Mouse (Mus musculus): ENCODE results near the gene Aldh3b1.
"Not testable (repeated sequence)": the region's sequence is repeated elsewhere in the genome, so short reads cannot be mapped to it uniquely, and the experiment has no call there.

Aldh3b1 gene

DNA sequence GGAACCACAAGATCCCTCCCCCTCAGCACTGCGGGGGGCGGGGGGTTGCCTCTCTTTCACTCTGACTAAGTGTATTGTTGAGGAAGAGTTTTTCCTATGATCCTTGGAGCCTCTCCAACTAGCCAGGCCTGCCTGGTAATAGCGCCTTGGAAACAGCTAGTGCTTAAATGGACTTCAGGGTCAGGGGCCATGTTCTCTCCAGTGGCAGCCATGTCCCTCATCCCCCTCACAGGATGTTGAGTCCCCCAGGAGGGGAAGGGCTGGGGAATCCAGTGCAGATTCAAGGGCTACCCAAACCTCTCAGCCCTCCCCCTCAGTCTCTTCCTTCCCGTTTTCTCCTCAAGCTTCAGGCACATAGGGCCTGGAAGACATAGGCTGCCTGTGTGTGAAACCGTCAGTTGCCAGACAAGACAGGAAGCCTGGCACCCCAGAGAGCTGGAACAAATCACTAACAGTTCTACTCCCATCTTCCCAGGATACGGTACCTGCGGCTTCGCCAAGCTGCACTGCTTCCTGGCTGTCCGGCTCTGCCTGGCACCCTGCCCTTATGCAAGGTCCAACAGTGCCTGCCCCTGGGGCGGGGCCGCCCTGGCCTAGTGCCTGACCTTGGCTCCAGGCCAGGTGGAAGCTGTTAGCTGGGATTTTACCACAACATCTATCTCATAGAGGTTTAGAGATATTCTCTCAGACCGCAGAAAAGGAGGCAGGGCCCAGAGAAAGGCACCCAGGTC is at the start of gene Aldh3b1:
TSS of gene Aldh3b1 (minus strand) at position 598 of the 731 bp plus-strand sequence.
- DNase-seq (ENCODE audit: low spot score): no peak

DNA sequence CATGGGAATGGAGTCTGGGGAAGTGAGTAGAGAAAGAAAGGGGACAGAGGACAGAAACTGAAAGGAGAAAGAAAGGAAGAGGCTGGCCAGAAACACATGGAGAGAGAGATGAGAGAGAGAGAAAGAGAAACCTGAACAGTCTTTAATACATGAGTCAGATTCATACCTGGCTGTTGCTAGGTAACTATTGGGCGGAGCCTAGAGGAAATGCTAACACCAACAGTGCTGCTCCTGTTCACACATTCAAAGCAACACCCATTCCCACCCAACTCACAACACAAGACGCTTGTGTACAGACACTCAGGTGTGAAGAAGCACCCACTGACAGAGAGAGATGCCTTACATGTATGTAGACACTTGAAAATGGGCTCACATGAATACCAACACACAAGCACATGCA is 46.3 kb upstream of the Aldh3b1 start:
- no peak for DNase-seq (ENCODE audit: low spot score)

GRCm38 (mm10) chr19:3974608-3975007 is 45.0 kb upstream of the Aldh3b1 start:
- not testable (repeated sequence) for DNase-seq (ENCODE audit: low spot score)

GRCm38 (mm10) chr19:3972229-3972628 is 42.6 kb upstream of the Aldh3b1 start, which contains the start of gene Aldh3b2:
Aldh3b2 (plus strand) TSS chr19:3972328.
- no peak for DNase-seq (ENCODE audit: low spot score)

GRCm38 (mm10) chr19:3967258-3967657 is 37.6 kb upstream of the Aldh3b1 start:
- no peak for DNase-seq (ENCODE audit: low spot score)

GRCm38 (mm10) chr19:3966330-3967075 is 36.9 kb upstream of the Aldh3b1 start:
- no peak for DNase-seq (ENCODE audit: low spot score)

GRCm38 (mm10) chr19:3964030-3964429 is 34.4 kb upstream of the Aldh3b1 start:
- no peak for DNase-seq (ENCODE audit: low spot score)

GRCm38 (mm10) chr19:3962469-3962868 is 32.9 kb upstream of the Aldh3b1 start:
- DNase-seq (ENCODE audit: low spot score): no peak

- not testable (repeated sequence) for DNase-seq (ENCODE audit: low spot score)
Measured at GRCm38 (mm10) chr19:3961805-3962204, 32.2 kb upstream of the Aldh3b1 start.

GRCm38 (mm10) chr19:3960211-3960610 is 30.6 kb upstream of the Aldh3b1 start:
- DNase-seq (ENCODE audit: low spot score): no peak

GRCm38 (mm10) chr19:3959030-3959429 is 29.4 kb upstream of the Aldh3b1 start:
- DNase-seq (ENCODE audit: low spot score): no peak

DNA sequence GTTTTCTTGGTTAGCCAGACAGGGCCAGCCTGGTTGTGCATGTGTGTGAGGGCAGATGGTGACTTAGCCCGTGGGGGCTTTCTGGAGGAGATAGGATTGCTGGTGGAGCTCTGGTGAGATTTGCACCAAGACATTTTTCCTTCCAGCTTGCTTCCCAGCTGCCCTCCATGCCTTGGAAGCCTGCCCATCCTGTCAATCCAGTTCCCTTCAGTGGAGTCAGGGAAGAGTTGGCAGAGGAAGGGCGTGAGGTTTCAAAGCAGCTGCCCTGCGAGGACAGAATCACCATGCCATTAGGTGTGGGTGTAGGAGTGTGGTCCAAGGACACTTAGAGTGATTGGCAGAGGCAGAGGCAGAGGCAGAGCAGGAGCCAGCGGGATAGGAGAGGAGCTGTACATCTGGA is 28.9 kb upstream of the Aldh3b1 start, which contains the start of gene Aldh3b3:
TSS of gene Aldh3b3 (plus strand) at position 176 of the 400 bp plus-strand sequence.
- DNase-seq (ENCODE audit: low spot score): no peak

DNA sequence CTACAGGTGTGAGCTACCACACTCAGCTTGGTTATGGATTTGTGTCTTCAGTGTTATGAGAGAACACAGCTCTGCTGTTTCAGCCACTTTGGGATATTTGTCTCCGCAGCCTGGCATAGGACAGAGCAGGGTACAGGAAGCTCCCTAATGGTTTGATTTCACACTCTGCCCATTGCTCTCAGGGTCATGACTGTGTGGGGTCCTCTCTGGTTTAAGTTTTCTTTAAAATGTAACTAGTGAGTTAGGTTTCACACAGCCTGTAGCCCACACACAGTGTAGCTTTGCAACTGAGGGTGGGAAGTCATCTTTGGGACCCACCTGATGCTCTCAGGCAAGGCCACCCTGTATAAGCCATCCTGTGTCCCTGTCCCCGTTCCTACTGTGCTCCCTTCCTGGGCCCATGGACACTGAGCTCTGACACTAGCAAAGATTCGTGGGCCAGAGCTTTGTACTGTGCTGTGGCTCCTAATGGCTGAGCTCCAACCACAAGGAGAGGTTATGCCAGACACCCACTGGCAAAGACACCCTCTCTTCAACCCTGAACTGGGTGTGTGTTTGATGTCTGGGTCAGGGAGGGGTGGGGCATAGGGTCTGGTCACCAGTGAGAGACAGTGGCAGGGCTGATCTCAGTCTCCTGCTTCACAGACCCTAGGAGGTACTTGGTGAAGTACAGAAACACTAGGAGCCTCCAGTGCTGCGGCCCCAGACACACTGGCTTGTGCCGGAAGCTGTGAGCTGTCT is 27.9 kb upstream of the Aldh3b1 start:
- not testable (repeated sequence) for DNase-seq (ENCODE audit: low spot score)

DNA sequence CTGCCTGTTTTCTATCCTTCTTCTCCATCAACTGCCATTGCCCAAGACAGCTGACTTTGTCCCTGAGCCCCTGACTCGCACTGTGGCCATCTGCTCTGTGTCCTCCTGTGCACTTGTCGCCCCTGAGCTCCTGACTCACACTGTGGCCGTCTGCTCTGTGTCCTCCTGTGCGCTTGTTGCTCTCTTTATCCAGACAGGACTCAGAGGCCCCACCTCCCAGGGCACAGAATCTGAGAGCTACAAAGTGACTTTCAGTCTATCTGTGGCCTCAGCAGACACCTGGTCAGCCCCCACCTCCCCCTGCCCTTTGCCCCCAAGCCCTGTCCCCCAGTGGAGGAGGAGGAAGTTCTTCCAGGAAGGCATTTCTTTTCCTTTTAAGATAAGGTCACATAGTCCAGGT is 26.2 kb upstream of the Aldh3b1 start:
- DNase-seq (ENCODE audit: low spot score): no peak

DNA sequence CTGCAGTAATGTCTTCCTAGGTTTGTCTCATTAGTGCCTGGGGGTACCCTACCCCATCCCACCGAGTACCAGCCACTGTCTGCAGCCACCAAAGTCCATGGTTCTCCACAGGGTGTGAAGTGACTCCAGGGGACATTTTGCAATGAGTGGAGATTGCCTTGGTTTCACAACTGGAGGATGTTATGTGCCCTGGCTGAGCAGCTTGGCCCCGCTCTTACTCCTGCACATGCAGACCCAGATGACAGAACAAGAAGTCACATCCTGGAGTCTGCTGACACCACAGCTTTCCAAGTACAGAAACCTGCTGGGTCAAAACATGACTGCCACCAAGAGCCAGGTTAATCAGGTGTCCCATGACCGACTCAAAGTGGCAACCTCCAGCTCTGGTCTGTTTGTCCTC is 25.4 kb upstream of the Aldh3b1 start:
- no peak for DNase-seq (ENCODE audit: low spot score)

GRCm38 (mm10) chr19:3952099-3952498 is 22.5 kb upstream of the Aldh3b1 start:
- no peak for DNase-seq (ENCODE audit: low spot score)

DNA sequence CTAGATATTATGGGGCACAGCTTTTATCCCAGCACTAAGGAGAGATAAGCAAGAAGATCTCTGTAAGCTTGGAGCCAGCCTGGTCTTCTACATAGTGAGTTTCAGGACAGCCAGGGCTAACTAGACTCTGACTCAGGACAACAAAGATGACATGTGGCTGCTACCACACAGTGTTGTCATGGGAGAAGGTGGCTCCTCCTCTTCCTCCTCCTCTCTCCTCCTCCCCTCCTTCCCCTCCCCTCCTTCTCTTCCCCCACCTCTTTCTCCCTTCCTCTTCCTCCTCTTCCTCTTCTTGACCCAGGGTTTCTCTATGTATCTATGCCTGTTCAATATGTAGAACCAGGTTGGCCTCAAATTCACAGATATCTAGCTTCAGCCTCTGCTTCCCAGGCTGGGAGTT is 21.9 kb upstream of the Aldh3b1 start:
- DNase-seq (ENCODE audit: low spot score): no peak

- no peak for DNase-seq (ENCODE audit: low spot score)
Measured at GRCm38 (mm10) chr19:3950331-3950730, 20.7 kb upstream of the Aldh3b1 start.

DNA sequence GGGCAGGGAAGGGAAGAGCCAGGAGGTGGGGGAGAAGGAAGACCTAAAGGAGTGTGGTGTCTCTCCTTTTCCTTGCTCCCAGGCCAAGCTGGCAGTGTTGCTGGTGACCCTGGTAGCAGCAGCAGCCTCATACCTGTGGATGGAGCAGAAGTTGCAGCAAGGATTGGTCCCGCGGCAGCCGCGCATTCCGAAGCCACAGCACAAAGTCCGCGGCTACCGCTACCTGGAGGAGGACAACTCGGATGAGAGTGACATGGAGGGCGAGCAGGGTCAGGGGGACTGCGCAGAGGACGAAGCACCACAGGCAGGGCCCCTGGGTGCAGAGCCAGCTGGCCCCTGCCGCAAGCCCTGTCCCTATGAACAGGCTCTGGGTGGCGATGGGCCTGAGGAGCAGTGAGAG is 18.9 kb upstream of the Aldh3b1 start:
- no peak for DNase-seq (ENCODE audit: low spot score)

DNA sequence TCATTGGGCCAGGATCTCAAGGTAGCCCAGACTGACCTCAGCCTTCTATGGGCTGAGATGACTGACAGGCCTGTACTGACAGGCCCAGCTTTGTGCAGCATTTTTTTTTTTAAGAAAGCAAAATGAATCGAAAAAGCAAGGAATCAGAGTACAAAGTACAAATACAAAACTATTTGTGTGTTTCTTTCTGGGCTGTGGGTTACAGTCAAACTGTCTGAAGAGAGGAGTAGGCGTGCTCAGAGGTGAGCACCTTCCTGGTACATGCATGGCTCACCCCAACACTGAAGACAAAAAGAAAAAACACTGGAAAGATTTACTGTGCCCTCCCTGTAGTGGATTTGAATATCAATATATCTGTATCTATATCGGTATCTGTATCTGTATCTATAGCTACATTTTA is 18.2 kb upstream of the Aldh3b1 start:
- no peak for DNase-seq (ENCODE audit: low spot score)

DNA sequence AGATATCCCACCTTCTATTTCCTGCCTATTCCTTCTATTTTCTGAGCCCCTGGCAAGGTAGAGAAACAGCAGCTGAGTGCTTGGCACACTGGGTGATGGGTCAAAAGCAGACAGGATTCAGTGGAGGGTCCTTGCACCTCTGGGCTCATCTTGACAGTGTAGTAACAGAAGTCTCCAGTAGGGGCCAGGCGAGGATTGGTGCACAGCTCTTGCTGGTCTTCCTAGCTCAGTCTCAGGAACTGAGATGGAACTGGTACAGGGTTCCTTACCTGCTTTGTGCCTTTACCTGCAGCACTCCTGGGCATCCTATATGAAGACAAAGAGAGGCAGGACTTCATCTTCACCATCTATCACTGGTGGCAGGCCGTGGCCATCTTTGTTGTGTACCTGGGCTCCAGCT is 17.1 kb upstream of the Aldh3b1 start:
- DNase-seq (ENCODE audit: low spot score): no peak

GRCm38 (mm10) chr19:3945872-3946564 is 16.4 kb upstream of the Aldh3b1 start:
- DNase-seq (ENCODE audit: low spot score): no peak
